Mouse (Mus musculus): ENCODE results near the gene Brinp2. TPM values are rescaled to one million over a fixed set of nuclear protein-coding genes. Genes with fewer than 3 reads are reported as not detected.

Gene Brinp2
- total RNA-seq, 1 experiment from 2014 or later: 0.52 TPM

GRCm38 (mm10) chr1:158220148-158220547, 136.0 kb downstream of the Brinp2 start:
- no peak for DNase-seq

DNA sequence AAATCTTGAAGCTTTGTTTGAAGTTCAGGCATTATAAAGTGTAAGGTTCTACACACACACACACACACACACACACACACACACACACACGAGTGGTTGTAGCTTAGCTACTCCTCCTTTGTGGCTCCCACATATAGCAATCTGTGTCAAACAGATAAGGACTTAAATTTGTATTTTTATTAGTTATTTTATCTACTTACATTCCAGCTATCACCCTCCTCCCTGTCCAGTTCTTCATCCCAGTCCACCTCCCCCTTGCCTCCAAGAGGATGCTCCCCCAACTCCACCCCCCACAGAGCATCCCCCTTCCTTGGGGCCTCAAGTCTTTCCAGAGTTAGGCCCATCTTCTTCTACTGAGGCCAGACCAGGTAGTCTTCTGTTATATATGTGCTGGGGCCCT, 137.4 kb downstream of the Brinp2 start:
- DNase-seq: no peak

GRCm38 (mm10) chr1:158218294-158218693, 137.8 kb downstream of the Brinp2 start:
- no peak for DNase-seq

GRCm38 (mm10) chr1:158215581-158215980, 140.5 kb downstream of the Brinp2 start:
- no peak for DNase-seq

DNA sequence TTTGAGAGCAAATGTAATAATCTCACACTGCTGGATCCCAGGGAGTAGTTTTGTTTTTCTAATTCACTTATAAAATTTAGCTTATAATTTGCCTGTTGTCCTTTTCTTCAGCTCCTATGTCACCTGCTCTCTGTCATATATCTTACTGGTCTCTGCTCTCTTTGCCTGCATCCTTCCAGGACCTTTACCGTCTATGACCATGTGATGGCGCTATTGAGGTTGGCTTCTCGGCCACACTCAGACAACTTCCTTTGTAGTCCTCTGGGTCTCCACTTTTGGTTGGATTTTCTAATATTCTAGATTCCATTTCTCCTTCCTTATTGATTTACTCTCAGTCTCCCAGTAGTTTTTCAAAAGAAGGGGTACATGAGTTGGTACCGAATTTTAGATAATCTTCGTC, 141.4 kb downstream of the Brinp2 start:
- peak; percentile 53 for DNase-seq

- no peak for DNase-seq
Observed at GRCm38 (mm10) chr1:158213736-158214135, 142.4 kb downstream of the Brinp2 start.

DNA sequence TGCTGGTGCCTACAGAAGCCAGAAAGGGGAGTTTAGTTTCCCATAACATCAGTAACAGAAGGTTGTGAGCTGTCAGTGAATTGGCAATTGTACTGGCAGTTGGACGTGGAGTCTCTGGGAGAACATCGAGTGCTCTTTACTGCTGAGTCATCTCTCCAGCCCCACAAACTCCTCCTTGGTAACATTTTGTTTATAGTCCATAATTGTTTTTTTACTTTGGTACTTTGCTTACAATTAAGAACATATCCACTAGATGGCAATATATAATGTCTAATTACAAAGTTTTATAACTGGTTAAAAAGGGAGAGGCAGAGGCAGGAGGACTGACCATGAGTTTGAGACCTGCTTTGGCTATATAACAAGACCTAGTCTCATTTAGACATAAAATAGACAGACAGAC, 148.5 kb downstream of the Brinp2 start:
- DNase-seq: no peak

- DNase-seq: no peak
Observed at GRCm38 (mm10) chr1:158202932-158203331, 153.2 kb downstream of the Brinp2 start.

Other genes starting within 250 kb of the Brinp2 start
- 5.6 and 9.1 TPM in 2 replicates for gene Astn1, start 5.9 kb upstream of the Brinp2 start, total RNA-seq (2021)